In the genomic region with DNA sequence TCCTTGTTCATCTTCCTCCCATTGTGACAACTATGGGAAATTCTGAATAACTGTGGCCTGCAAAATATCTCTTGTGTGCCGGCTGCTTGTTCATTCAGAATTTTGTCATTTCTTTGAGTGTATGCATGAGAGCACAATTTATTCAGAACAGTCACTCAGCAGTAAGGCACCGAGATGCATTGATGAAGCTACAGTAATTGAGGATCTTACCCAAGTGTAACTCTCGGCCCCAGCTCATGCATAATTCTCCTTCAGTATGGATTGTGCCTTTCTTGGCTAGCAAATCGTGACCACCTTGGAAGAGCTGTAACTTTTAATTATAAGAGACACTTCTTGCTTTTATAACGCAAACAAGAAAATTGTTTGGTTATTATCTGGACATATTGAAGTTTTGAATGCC, we compare ENCODE assay signal across 11 mouse cellular contexts.
"Had no signal": no experiment of that assay in that cellular context is flagged by ENCODE, and none has a peak within 500 bp of the region (broad histone marks: within the 10 kb centered on the region; RNA-seq: fewer than 3 reads in every experiment).

No protein-coding gene starts in this region.

- H3K36me3 ChIP-seq: limb, embryonic 12.5 days; liver, embryonic 13.5 days had no signal

- H3K27me3 ChIP-seq: limb, embryonic 12.5 days; liver, embryonic 13.5 days had no signal

- H3K4me3 ChIP-seq: layer of hippocampus, adult 2 months; limb, embryonic 12.5 days; liver, embryonic 13.5 days had no signal

- ATAC-seq: liver, postnatal 0 days had no signal

- H3K9ac ChIP-seq: limb, embryonic 12.5 days; liver, embryonic 13.5 days; liver, postnatal 0 days had no signal

- H3K4me2 ChIP-seq: limb, embryonic 12.5 days; liver, embryonic 13.5 days had no signal

- H3K4me1 ChIP-seq: limb, embryonic 12.5 days; liver, embryonic 13.5 days had no signal

- H3K9me3 ChIP-seq: limb, embryonic 12.5 days; liver, embryonic 13.5 days had no signal

- DNase-seq: kidney, adult 18-20 months; kidney, postnatal 10 days; kidney, postnatal 4 days; liver; liver, embryonic 13.5 days; liver, postnatal 0 days; right cerebral cortex, postnatal 4 days; spleen, adult 18-20 months; thymus, postnatal 36 days had no signal

- H3K27ac ChIP-seq: layer of hippocampus, adult 2 months; limb, embryonic 12.5 days; liver, embryonic 13.5 days had no signal
